Mouse (Mus musculus): Measurements from ENCODE around the gene Atxn7l1.

Atxn7l1 gene

DNA sequence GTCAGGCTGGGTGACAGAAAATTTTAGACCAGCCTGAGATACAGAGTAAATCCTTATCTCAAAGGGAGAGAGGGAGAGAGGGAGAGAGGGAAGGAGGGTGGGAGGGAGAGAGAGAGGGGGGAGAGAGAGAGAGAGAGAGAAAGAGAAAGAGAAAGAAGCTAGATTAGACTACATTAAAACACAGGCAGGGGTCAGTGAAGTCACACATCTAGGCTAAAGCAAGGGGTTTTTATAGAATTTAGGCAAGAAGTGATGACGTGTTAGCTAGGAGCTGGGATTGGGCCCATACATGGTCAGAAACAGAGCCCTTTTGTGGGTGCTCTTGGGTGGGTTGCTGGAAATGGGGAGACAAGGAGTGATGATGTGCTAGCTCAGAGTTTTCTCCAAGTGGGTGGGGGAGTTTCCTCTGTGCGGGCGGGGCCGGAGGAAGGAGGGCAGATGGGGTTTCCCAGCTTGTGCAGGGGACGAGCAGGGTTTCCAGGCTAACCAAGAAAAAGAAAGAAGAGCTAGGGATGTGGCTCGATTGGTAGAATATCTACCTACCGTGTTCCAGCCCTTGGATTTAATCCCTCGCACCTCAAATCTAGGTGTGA is 136.9 kb downstream of the Atxn7l1 start:
- no peak for DNase-seq

DNA sequence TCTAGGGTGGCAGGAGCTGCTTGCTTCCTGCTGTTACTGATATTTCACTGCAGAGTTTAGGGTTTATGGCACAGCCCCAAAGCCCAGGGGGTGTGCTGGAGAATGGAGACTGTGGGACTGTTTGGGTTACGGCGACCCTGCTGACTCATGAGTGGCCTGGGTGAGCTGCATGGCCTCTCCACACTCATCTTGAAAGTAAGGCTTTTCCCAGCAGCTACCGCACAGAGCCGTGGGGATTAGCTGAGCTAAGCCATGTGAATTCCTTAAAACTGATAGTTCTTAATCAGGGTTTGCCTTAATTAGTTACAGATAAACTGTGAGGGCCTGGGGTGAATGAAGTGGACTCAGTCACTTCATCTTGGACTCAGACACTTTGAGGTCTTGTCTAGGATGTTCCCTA is 137.9 kb downstream of the Atxn7l1 start:
- no peak for DNase-seq

DNA sequence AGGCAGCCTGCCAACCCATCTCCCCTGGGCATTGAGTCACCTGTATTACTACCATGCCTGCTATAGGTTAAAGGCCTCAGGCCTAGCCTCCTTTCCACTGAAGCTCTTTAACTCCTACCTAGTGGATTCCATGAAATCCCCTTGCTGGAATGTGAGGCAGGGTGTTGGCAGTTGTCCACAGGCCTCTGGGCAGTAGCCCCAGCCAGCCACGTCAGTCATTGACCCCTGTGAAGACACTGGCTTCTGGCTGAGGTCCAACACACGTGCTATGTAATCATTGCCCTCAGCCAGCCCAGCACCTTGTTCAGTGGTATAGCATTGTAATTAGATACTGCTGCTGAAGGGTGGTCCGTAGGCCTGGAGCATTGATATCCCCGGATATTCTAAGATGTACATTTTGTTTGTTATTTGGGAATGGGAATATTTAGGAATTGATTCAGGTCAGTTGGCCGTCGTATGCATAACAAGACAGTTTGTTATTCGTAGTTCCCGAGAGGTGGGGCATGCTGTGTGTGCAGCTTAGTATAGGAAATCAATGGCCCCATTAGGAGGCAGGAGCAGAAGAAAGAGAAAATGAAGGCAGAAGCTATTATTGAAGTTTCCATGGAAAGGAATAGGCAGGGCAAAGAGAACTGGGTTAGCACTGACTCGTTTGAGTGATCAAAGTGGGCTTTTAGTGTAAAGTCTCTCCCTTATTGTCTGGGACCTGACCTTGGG is 138.6 kb downstream of the Atxn7l1 start:
- no peak for DNase-seq

DNA sequence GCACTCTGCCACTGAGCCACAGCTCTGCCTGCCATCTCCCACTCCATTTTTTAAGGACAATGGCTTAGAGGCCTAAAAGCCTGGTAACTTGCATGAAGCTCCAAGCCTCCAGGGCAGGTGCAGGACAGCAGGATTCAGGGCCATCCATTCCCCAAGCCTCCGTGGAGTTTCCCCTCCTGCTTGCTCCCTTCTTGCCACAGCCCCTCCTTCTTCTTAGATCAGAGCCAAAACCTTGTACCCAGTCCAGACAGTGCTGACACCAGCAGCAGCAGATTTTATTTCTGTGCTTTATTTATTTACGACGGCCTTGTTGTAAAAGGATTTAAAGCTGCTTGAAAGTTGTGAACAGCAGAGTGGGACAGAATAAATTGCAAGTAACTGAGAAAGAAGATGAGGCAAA is 140.2 kb downstream of the Atxn7l1 start:
- DNase-seq, result no peak

DNA sequence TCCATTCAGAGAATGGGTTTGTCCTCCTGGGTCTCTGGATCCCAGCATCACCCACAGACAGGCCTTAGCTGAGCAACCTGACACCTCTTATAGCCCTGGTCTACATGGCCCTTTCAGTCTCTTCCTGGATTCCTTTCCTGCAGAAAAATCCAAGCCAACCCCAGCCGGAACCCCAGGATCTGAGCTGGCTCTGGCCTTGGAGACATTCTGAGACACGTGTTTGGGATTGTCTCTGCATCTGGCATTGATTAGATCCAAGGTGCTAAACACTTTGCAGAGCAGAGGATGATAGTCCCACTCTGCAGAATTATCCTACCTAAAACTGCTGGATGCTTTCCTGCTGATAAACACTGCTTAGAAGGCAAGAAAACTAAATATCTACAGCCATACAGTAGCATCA is 141.3 kb downstream of the Atxn7l1 start:
- no peak for DNase-seq

DNA sequence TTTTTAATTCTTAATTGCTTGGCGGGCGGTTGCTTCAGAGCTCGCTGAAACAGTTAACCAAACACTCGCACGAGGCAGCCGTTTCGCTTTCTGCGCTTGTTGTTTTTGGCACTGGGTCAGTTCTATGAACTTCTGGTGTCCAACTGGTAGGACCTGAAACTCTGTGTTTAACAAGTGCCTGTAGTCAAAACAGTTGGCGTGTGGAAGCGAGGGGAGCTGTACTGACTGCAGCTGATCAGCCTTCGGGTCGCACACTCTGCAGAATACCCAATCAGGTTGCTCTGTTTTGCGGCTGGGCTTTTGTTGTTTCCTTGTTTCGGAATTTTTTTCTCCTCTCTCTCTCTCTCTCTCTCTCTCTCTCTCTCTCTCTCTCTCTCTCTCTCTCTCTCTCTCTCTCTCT is 154.6 kb downstream of the Atxn7l1 start:
- DNase-seq, result no peak

DNA sequence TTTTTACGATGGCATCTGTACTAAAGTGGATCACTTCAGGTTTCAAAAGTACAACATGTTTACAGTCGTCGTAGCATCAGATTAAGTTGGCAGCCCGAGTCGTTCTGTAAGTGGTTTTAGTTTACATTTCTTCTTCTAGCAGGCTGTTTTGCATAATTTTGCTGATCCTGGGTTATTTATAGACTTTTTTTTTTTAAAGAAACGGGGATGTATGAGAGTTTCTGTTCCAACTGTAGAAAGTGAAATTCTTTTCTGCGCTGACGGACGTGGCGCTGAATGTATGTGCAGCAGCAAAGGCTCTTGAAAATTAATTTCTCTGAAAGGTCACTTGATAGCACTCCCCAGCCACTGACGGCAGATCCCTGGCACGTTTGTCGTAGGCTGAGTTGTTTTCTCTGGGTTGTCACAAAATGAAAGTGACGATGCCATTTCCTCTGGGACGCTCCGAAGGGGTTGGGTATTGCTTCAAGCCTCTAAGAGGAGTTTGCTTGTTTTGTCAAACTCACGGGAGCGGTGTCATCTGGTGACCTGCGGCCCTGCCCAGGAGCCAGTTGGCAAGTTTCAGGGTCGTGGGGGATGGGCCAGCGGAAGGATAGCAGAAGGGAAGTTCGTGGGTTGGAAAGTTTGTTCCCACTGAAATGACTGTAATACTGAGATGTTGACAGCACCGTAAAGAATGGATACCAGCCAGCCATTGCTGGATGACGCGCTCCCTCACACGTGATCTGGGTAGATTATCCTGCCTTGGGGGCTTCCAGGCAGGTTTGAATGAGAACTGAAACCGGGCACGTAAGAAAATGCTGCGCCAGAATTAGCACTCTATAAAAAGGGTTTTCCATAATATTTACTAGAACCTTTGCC is 155.3 kb downstream of the Atxn7l1 start:
- DNase-seq, result peak; percentile 55

DNA sequence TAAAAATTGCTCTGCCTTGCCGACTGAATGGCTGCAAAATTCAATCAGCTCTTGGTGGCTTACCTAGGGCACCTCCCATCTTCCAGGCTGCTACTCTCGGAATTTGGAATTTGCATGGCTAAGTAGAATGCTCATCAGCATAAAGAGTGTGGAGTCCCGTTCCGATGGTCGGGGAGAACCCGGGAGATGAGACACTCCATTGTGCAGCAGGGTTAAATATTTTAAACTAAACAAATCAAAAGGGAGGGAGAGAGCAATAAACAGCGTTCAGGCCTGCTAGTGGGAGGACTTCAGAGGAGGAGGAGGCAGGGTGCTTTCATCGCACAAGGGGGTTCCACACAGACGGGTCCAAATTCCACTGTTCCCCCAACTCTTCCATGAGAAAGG is 155.9 kb downstream of the Atxn7l1 start:
- DNase-seq, result no peak

DNA sequence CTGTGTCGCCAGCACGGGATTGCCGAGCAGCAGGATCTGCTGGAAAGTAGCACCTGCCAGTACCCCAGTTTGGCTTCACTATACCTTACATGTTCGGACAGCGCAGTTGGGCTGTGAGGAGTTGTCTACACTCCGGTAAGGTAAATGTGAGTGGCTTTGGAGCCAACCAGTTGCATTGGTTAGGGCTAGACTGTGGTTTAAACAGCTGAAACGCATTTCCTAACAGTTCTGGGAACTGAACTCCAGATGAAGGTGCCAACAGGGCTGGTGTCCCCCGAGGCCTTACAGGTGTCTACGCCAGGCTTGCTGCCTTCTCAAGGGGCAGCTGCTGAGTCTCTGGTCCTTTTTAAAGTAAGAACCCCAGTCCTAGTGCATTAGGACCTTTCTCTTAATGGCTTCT is 157.6 kb downstream of the Atxn7l1 start:
- no peak for DNase-seq

DNA sequence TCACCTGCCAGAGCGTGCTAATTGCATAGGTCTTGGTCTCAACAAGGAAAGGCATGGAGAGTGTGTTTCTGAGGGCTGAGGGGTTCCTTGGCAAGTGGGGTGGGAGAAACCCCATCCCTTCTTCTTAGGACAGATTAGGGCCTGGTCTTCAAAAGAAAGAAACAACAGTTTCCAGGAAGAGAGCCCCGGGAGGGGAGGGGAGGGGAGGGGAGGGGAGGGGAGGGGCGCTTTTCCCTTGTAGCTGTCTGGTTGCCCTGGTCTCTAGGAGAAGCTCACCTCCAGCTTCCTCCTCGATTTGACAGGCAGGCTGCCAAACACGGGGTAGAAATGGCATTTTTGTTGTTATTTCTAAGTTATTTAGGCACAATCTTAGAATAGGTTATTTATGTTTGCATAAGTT is 159.0 kb downstream of the Atxn7l1 start:
- no peak for DNase-seq

DNA sequence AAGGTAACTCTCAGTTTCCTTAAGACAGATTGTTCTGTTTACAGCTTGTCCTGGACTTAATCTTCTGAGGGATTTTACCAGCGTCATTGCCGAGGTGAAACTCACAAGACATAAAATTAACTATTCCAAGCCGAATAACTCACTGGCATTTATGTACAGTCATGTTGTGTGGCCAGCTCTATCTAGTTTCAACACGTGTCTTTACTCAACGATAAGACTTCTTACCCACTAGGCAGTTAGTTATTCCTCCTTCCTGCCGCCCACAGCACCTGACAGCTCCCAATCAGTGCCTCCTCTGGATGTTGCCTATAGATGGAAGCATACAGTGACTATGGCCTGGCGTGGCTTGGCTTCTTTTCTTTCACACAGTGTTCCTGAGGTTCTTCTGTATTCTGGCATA is 161.2 kb downstream of the Atxn7l1 start:
- DNase-seq, result no peak

DNA sequence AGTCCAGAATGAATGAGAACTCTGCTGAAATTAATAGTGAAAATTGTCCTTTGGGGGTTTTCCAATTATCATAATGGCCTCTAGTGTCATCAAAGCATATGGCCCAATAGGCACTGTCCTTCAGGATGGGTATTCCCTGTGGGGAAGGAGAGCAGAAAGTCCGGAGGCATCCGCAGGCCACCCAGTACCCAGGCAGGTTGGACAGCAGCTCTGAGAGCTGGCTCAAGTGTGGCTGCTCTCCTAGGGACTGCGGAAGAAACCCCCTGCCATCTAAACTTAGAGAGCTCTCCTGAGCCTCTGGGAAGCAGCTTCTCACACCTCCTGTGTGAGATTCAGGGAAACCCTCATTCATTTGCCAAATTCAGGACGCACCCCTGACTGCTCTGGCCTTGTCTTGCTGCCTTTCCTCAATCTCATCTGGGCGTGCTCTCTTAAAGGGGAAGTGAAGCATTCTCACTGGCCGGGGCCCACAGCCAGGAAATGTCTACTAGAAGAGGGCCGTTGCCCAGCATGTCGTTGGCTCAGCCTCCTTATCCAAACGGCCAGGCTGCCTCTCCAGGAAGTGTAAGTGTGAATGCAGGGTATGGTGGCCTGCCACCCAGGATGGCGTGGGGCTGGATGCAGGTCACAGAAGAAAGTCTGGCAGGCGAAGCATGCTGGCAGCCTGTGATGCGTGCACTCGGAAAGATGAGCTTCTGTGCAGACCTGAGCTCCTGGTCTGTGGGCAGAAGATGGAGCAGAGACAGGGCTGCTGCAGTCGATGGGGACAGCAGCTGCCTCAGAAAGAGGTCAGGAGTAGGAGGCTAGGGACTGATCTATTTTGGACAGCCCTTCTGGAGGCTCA is 166.6 kb downstream of the Atxn7l1 start:
- peak; percentile 92 for DNase-seq

DNA sequence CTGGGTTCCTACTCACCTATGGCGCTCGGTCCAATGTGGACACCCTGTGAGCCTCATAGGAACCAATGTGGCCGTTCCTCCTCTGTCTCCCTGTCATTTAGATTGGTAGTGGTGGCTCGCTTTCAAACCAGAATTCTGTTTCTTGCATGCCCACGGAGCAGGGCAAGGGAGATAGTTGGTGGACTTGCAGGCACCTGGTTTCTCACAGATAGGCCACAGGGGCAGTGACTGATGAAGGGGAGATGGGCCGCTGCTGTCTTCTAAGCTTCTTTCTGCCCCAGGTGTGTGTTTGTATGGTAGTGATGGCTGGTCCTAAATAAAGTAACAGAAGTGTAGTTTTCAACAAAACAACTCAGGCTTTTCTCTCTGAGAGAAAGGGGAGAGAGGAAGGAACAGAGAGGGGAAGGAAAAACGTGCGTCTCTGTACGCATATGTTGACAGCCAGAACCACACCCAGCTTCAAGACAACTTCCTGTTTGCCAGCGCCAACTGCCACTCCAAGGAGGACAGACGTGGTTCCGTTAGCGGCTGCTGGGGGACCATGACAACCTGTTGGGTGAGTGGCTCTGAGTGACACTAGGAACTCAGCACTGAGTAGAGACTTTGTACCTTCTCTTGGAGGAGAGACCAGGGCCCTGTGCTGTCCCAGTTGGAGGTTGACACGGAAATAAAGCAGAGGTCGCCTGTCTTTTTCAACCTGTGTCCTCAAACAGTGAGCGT is 167.6 kb downstream of the Atxn7l1 start:
- no peak for DNase-seq

DNA sequence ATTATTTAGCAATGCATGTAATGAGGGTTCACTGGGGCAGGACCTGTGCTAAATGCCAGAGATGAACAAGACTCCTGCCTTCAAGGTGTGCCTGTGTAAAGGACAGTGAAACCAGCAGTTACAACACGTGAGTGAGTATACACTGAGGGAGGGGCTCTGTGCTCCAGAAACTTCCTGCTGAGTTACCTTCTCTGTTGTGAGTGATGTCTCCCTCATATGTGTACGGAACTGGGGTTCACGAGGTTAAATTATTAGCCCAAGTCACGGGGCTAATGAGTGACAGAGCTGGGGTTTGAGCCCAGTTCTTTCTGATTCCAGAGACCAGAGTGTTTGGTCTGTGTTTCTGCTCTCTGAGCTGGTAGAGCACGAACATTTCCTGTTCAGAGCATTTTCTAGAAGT is 168.3 kb downstream of the Atxn7l1 start:
- DNase-seq, result no peak

DNA sequence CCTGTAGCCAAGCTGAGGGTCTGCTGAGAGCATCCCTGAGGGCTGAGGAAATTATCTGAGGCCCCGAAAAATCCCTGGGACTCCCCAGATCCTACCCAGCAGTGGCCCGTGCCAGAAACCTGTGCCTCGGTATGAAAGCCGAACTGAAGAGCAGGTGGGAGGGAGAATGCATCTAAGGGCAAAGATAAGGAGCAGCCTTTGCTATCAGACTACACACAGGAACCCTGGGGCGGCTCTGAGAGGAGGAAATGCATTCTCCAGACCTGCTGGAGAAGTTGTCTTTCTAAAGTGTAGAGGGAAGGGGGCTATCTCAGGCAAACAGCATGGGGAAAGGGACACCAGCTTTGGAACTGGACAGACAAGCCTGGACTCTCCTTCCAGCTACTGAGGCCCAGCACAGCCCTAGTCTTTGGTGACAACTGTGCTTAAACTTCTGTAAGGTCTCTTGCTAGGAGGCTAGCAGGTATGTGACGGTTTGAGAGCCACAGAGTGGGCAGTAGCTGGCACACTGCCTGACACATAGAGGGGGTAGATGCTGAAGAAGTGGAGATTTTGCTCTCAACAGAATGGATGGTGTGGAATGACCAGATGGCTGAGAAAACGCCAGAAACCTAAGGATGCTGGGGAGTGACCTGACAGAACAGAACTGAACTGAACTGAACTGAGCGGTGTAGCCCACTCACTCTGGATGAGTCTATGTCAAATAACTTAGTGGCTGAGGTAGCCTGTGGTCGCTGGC is 170.5 kb downstream of the Atxn7l1 start:
- no peak for DNase-seq

DNA sequence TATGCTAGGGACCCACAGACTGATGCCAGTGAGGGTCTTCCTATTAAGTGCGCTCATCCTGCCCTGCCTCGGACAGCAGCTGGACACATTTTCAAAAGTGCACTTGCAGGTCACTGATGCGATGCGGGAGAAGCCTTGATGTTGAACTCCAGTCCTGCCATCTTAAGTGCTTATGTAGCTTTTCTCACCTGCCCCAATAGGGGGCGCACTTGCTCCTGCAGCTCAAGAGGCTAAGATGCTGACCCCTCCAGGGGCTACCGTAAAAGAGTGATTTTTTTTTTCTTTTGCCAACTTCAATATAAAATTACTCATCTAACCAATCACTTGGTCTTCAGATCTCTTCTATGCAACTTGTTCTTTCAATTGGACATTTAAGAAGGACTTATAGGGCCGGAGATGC is 175.1 kb downstream of the Atxn7l1 start:
- DNase-seq, result no peak

DNA sequence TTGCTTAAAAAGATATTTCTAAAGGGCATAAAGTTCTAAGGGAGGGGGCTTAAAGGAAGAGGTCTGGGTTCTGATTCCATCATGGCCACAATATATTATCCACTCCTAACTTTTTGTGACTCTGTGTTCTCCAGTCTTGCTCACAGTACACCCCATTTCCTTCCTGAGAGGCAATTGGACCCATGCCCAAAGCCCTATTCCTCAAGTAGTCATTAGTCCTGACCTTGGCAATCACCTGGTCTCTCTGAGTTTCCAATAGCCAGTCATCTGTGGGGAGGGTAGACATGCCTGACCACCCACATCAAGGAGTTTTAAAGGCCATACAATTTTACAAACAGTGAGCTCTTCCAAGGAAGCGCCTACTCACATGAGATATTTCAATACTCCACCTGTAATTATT is 176.3 kb downstream of the Atxn7l1 start:
- DNase-seq, result no peak

DNA sequence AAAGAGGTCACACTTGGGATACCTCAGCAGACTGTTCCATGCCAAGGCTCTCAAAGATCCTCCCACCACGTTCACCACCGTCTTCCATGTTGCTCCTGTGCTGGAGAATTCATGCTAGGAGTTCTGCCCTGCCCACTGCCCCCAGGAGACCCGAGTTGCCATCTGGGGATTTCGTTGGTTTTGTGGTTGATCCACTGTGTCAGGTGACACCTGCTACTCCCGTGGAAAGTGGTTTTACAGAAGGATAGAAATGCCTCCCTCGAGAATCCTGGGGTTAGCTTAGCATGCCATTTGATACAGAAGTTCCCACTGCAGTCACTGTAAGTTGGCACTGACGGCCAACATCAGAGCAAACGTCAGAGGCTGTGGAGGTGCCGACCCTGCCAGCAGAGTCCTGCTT is 177.9 kb downstream of the Atxn7l1 start:
- no peak for DNase-seq

DNA sequence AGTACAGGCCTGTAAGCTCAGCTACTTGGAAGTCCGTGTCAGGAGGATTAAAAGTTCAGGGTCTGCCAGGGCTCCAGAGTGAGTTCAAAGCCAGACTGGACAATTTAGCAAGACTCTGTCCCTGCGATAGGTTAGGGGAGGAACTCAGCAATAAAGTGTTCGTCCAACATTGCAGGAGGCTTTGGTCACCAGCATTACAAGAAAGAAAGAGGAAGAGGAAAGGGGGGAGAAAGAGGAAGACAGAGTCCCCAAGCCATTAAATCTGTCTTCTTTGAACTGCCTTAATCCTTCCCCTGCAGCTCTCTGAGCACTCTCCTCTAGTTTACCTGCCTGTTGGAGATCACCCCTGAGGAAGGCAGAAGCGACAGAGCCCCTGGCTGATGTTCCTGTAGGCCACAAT is 184.6 kb downstream of the Atxn7l1 start:
- DNase-seq, result no peak

DNA sequence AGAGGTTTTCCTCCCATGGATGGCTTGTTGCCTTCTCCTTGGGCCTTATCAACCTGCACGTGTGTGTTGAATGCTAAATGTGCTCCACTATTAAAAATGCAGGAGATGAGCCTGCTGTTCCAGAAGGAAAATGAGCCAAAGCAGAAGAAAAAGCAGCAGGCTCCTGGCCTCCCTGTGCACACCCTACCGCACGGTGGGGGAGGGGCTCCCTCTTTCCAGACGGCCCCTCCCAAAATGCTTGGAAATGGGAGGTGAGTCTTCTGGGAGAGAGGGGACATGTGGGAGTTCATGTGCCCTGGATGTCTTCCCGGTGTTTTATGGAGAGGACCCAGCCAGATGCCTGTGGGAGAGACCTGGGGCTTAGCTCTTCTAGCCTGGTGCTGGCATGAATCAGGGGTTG is 185.3 kb downstream of the Atxn7l1 start:
- peak; percentile 40 for DNase-seq

DNA sequence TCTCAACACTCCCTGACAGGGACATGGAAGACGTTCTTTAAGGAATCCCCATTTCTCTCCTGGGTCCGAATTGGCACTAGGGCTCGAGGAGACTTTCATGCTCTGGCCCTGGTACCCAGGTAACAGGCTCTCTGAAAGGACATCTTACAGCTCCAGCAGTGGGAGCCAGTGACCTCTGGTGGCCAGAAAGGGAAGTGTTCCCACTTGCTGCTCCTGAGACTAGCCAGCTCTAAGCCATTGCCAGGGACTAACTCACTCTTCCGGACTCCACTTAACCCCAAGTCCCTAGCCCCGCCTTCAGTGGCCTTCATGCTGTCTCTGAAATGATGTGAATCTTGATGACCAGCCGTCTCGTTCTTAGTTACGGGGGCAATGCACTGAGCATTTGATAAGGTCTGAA is 186.4 kb downstream of the Atxn7l1 start:
- peak; percentile 84 for DNase-seq

DNA sequence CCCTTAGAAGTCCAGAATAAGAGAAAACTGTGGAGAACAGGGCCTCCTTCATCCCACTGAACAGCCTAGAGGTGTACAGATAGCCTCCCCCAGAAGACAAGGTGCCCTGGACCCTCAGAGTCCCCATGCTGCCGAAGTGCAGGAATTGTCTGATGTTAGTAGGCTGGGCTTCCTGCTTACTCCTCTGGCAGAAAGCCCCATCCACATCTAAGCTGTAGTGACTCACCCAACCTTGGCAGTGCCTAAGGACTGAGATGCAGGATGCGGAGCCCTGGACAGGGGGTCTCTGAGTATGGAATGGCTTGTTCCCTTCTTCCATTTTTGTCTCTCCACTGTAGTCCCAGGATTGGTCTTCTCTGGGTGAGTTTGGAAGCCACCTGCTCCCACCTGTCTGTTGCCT is 187.0 kb downstream of the Atxn7l1 start:
- no peak for DNase-seq
